Mouse (Mus musculus): ENCODE measurements around the gene Cnot10. TPM values are rescaled to one million over a fixed set of nuclear protein-coding genes. Genes with fewer than 3 reads are reported as not detected.
A peak's percentile ranks its signal among the peaks of the same experiment; 100 is the strongest.

The Cnot10 gene
- polyA plus RNA-seq, 1 experiment = 45.8 TPM

DNA sequence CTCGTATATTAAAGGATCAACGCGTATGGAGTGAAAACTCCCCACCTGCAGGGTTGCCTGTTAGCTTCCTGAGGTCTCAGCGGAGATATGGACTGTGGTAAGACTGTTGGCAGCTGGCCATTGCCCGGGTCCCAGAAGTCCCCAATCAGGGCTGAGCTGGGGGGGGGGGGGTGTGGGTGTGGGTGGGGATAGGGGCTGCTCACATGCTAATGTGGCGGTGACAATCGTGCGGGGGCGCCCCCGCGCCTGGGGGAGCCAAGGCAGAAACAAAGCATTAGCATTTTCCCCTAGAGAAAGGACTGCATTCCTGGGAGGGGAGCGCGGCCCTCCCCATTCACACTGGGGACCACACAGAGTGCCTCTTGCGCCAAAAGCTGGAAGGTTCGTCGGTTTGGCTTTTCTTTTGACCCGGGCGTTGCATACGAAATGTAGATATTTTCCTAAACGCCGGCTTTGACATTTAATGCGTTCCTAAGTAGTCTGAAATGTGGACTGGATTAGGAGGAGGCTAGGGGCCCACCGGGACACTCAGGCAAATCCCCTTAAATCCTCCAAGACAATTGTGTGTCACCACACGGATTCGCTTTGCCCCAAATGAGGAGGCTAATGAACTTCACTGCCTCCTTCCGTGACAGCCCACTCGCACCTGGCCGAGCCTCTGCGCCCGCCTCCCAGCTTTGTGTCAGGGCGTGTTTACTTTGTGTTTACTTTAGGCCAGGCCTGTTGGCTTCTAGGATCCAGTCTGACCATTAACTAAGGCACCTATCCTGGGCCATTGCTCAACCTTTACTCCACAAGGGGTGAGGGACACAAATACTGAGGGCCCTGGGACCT lies 55.6 kb downstream of the Cnot10 start:
- DNase-seq (ENCODE audit: low spot score) = no peak

DNA sequence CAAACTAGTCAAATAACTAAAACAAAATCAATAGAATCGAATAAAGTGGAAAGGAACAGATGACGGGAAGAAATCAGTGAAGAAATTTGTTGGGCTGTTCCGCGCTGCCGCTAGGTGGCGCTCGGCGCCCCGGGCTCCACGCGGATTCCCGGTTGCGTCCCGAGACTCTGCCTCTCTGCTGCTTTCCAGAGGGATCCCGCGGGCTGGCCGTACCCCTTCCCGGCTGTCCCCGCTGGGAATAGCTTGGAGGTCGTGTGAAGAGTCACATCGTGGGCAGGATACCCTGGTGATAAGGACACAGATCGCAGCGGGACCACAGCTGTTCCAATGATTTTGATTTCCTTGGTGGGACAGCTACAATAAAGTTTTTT lies 56.2 kb downstream of the Cnot10 start:
- DNase-seq (ENCODE audit: low spot score) = peak; percentile 59

DNA sequence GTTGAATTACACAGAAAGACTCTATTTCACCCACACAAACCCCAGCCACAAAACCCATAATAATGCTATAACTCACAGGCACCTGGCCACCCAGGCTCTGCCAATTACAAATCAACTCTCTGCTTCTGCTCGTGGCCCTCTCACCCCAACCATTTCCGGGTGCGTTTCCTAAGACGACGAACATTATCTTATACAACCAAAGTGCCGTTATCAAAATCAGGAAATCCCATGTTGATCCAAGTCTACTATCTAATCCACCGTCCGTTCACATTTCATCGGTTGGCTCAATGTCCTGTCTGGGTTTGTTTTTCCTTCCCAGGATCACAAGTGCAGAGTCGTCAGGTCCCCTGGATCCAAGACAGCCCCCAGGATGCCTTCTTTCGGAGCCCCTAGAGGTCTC lies 61.3 kb downstream of the Cnot10 start:
- no peak for DNase-seq (ENCODE audit: low spot score)

DNA sequence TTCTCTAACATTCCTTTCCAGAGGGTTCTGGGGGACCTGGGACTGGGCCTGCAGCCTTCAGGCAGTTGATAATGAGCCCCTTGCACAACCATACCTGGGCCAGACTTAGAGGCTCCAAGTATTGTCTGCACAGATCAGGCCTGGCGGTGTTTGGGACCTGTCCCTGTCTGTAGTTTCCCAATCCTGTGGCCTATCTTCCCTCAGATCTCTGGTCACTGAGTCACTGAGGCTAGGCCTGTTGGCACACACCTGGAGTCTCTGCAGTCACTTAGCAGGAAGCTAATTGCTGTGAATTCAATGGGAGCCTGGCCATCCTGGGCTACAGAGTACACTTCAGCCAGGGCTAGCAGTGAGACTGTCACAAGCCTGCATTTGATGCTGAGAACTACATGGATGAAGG lies 64.0 kb downstream of the Cnot10 start:
- DNase-seq (ENCODE audit: low spot score) = no peak

DNA sequence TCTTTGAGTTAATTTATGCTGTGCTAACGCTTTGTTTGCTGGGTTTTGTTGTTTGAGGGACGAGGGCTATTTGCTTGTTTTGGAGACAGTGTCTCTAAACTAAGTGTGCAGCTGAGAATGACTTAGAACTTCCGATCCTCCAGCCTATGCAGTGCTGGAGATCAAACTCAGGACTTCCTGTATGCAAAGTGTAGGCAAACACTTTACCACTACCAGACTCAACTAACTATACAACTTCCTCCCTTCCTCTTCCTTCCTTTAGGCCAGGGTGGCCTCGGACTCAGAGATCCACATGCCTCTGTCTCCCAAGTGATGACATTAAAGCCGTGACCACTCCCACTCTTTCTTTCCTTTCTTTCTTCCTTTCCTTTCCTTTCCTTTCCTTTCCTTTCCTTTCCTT lies 66.5 kb downstream of the Cnot10 start:
- DNase-seq (ENCODE audit: low spot score) = no peak

DNA sequence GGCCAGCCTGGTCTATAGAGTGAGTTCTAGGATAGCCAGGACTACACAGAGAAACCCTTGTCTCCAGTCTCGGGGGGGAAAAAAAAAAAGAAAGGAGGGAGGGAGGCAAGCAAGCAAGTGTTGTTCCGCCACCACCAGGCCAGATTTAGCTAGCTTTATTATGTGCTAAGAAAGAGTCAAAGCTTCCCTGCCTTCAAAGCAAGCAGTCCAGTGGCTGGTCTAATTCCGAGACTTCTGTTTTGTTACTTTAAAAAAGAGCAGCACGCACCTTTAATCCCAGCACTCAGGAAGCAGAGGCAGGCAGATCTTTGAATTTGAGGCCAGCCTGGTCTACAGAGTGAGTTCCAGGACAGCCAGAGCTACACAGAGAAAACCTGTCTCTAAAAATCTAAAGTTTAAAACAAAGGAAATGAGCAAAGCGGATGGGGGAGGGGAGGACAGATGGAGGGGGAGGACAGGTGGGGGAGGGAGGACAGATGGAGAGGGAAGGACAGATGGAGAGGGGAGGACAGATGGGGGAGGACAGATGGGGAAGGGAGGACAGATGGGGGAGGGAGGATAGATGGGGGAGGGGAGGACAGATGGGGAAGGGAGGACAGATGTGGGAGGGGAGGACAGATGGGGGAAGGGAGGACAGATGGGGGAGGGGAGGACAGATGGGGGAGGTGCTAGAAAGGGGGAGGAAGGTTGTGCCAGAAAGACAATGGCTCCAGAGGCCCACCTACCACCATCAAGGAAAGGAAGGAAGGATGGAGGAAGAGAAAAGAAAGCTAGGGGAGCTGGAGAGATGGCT lies 71.1 kb downstream of the Cnot10 start:
- no peak for DNase-seq (ENCODE audit: low spot score)

DNA sequence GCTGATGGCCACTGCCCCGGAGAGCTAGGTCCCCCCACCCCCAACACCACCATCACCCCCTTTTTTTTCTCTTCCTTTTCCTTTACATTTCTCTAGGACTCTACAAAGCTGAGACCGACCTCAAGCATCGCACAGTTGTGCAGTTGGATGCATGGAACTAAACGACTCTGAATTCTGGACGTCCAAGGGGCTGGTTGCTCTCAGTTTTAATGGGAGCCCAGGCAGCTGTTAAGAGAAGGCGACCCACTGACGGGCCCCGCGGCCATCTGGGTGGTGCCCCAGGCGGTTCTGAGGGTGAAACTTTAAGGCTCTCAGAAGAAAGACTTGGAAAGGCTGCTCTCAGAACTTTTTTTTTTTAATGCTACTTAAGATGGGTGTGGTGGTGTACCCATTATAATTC lies 75.3 kb downstream of the Cnot10 start:
- no peak for DNase-seq (ENCODE audit: low spot score)

DNA sequence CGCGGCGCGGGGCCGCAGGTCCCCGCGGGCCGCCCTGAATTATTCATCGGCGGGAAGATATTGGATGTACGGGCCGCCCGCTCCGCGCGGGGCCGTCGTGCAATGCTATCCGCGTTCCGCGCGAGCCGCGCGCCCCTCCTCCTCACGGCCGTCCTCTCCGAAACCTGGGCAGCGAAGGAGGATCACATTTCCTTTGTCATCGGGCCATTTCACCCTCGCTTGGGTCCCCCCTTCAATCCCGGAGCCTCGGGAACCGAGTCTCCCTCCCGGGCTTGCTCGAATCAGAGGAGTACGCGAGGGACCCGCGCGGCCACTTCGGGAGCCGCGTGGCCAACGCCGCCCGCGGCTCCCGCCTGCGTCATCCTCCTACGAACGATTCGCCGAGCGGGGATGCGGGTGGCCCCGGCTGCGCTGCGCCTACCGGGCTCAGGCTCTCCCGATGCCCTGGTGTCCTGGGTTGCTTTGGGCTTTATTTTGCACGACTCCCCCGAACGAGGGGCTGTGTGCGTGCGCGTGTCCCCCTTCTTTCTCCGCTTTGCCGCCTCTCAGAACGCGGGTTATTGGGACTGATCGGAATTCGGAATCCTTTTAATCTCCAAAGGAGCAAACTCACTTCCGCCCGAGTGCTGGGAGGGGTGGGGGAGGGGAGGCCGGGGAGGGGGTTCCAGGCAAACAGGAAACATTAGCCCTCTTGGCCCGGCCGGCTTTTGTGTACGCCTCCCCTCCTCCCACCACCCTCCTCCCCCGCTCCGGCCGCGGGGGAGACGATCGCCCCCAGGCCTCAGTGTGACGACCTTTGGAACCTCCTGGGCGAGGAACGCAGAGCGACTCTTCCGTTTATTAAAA lies 76.0 kb downstream of the Cnot10 start, which contains the start of gene Trim71:
Trim71 (minus strand) TSS at position 609 of the 846 bp plus-strand sequence.
- peak; percentile 38 for DNase-seq (ENCODE audit: low spot score)

DNA sequence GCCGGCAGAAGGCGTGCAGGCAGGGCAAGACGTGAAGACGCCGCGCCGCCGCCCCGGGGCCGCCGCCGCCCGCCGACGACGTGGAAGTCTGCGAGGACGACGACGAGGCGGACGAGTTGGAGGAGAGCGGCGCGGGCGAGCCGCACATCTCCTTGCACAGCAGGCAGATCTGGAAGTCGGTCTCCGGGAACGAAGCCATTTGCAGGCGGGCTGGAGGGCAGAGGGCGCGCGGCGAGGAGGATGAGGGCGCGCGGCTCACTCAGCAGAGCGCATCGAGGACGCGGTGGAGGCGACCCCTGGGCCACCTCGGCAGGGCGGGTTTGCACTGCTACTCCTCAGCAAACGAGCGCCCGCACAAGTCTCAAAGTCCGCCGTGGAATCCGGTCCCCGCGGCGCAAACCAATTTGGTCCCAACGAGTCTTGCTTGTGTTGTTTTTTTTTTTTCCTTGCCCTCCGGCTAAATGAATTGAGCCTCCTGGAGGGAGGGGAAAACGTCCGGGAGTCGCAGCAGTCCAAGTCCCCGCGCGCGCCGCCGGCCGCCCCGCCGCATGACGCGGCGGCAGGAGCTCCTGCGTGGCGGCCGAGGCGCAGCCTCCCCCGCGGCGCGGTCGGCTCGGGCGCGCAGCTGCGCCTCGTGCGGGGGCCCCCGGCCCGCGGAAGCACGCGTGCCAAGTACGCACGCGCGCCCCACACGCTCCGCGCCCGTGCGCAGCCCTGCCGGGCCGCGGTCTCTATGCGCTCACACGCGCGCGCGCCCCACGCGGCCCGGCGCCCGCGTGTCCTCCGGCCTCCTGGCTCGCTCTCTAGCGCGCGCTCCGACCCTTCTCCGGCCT lies 76.8 kb downstream of the Cnot10 start:
- peak; percentile 40 for DNase-seq (ENCODE audit: low spot score)

DNA sequence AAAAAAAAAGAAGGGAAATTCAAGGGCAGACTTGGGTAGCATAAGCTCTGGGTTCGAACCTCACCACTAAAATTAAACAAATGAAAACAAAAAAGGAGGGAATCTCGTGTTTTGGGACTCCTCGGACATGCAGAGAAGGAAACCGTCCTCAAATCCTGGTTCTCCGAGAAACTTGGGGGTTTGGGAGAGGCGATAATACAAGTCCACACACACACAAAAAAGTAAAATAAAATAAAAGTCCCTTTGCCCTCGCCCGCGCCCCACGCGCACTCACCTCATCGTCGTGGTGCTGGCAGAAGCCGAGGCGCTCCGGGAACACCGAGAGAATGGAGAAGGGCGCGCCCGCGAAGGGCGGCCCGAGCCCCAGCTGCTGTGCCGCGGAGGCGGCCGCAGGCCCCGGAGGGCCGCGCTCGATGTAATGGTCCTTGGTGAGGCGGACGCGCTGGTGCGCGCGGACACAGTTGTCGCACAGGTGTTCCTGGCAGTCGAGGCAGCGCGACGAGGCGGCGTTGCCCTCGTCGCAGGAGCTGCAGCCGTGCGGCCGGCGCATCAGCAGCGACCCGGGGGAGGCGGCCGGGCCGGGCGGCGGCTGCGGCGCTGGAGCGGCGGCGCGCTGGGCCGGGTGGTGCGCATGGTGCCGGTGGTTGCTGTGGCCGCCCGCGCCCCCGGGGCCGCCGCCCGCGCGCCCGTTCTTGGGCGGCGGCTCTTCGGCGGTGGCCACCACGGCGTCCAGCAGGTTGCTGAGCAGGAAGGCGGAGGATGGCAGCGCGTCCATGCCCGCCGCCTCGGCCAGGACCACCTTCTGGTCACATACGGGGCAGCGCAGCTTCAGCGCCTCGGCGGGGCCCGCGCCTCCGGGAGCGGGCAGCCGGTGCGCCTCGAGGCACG lies 77.7 kb downstream of the Cnot10 start:
- no peak for DNase-seq (ENCODE audit: low spot score)

DNA sequence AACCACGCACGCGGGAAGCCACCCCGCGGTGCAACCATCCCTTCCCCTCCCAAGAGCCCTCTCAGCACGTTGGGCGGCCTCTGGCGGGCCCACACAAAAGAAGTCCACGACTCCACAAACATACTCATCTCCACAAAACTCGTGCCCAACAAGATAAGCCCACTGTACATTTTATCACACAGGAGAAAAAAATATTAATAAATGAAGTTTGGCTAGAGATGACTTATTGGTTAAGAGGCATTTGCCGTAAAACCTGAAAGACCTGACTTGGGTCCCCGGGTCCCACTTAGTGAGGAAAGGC lies 78.4 kb downstream of the Cnot10 start:
- DNase-seq (ENCODE audit: low spot score) = no peak

DNA sequence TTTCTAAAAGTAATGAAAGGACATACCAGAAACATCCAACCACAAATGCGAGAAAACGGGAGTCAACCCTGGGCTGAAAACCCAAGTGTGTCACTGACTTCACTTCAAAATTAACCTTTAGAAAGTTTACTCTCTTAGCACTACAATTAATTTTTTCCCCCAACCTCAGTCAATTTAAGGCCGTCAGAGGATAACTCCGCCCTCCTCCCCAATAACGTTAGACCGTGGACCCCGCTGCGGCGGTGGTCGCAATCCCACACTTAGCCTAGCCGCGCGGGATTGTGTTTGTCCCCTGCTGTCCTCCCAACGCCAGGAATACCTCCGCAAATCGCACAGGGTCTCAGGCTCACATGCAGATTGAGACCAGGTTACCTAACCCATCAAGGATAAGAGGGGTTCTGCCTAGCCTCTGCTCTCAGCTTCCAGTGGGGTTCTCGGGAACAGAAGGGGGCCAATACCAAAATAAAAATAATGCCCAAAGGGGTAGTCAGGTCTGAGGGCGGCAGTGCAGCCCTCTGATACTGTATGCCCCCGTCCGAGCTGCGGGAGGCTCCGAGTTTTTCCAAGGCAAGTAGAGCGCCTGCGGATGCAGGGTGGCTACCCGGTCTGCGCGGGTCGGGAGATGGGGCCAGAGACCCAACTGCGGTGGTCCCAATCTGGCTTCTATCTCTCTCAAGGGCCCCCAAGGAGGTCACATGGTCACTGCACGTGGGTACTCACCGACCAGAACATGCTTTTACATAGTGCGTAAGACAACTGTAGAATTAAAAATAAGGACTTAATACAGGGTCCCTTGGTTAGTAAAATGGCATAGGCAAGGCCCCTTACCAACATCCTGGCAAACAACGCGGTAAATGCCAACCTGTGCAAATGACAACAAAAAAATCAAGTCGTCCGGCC lies 79.0 kb downstream of the Cnot10 start:
- no peak for DNase-seq (ENCODE audit: low spot score)

DNA sequence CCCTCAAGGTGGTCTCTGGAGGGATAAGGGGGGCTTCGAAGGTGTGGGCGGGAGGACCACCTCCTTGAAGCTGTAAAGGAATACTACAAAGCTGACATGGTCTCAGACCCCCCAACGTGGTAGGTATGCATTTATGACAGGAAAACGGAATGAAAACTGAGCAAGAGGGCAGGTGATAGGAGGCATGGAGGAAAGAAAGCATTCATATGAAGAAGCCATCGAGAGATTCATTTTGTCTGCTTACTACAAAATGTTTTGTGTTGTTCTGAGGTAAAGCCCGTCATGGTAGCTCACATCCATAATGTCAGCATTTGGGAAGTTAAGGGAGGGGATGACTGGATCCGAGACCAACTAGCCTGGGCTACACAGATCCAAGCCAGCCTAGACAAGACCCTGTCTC lies 79.8 kb downstream of the Cnot10 start:
- no peak for DNase-seq (ENCODE audit: low spot score)

DNA sequence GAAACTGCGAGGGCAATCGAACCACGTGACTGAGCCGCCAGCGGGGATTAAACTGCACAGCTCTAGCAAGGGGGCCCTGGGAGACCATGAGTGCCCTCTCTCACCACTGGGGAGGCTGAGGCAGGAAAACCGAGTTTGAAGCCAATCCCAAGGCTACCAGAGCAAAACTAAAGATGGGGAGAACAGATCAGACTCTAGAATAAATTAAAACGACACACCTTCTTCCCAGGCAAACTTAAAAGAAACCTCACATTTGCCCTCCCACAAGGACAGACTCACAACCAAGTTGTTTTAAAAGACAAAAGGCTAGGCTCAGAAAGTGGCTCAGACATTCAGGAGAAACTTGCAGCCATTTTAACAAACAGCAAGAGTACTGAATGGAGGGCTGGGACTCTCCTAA lies 82.9 kb downstream of the Cnot10 start:
- no peak for DNase-seq (ENCODE audit: low spot score)

DNA sequence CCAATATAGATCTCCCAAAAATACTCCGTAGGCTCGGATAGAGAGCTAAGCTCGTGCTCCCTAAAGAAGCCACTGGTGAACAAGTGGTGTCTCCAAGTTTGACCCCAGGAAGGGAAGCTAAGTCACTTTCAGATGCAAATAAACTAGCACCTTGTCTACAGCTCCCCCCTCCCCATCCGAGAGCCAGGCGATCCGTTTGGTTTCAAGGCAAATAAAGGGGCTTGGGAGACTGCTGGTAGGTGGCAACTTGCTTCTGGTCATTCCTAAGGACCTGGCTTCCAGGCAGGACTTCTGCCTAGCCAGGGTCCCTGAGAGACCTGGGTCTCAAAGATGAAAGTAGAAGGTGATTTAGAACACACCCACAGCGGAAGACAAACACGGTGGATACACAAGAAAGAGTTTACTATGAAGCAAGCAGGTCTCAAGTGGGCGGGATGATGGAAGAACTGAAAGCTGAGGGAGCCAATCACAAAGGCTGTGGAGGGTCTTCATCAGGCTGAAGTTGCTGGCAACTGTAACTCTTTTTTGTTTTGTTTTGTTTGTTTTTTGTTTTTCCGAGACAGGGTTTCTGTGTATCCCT lies 83.6 kb downstream of the Cnot10 start:
- DNase-seq (ENCODE audit: low spot score) = no peak

DNA sequence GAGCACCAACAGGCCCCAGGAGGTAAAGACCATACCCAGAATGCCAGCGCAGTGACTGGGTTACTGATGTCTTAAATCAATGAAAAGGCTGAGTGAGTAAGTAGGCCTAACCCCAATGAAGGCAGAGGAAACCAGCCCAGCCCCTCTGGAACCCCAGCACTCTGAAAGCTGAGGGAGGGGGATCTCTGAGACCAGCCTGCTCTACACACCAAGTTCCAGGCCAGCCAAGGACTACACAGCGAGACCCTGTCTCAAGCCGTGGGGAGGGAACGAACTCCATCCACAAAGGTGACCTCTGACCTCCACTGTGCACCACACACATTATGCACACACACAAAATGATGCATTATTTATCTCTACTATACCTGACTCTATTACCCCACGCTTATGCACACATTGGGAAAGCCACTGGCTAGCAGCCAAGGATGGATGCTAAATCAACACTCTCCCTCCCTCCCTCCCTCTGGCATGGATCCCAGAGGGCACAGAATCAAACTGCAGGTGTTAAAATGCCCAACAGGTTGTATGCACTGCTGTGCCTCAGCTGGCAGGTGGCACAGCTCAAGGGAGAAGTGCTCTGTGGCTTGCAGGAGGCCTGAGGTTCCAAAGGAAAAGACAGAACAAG lies 85.5 kb downstream of the Cnot10 start:
- no peak for DNase-seq (ENCODE audit: low spot score)

DNA sequence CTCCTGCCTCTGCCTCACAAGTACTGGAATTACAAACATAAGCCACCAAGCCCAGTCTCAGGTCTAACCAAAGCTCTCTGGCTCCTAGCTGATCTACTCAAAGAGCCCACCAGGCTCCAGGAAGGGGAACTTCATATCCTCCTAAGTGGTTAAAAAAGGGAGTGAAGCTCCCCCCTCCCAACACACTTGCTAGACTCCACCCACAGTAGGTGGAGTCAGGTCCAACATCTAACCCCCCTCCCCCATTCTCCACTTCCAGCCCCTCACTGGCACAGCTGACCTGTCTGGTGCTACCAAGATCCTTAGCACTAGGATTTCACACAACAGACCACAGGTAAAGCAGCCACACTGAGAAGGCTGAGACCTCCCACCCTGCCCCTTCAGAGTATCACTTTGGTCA lies 86.2 kb downstream of the Cnot10 start:
- no peak for DNase-seq (ENCODE audit: low spot score)

DNA sequence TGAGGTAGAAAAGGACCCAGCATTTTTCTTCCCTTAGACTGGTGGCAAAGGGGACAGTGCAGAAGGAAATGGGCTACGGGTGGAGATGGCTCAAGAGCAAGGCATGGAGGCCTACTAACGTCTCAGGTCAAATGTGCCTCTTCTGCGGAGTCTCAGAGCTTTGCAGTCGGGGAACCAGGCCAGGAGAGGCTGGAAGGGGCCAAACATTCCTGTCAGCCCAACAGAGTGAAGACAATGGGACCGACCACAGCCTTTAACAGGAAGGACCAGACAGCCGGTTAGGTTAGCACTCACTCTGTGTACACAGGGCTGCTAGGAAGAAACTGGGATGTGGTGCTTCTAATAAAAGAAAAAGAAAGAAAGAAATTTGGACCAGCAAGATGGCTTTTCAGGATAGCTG lies 90.0 kb downstream of the Cnot10 start:
- no peak for DNase-seq (ENCODE audit: low spot score)

DNA sequence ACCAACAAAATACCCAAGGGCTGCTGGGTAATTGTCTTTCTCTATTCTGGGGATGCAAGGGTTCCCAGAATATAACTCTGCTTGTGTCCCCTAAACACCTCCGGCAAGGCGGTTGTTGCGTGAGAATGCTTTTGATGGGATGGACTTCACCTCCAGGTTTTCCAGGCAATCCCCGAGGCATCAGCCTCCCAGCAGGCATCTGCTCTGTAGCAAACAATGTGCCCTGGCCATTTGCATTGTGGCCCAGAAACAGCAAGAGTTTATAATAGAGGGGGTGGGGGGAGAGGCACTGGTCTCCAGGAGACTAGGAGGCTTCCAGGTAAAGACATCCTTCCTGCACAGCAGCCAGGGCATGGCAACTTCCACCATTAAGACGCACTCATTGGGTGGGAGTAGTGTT lies 90.9 kb downstream of the Cnot10 start:
- DNase-seq (ENCODE audit: low spot score) = no peak
